Mouse (Mus musculus): ENCODE data around the gene Dnmbp. TPM values are rescaled to one million over a fixed set of nuclear protein-coding genes. Genes with fewer than 3 reads are reported as not detected.

Gene Dnmbp
- polyA plus RNA-seq, 1 experiment: not detected

GRCm38 (mm10) chr19:43919841-43920240, 20.1 kb downstream of the Dnmbp start:
- Histone ChIP-seq H3K9me3 (ENCODE audit: control insufficient read depth, low read length) (no peaks in the 10 kb centered on the region), H3K36me3 (ENCODE audit: control insufficient read depth) (no peaks in the 10 kb centered on the region), H3K4me1 (ENCODE audit: control insufficient read depth) (peaks cover 19% of the 10 kb centered on the region), H3K27me3 (ENCODE audit: control insufficient read depth) (peaks cover 9% of the 10 kb centered on the region), H3K4me3 (replicated peaks) (no peak overlapping the region)
- TF ChIP-seq GATA1 (IDR thresholded peaks at IDR 0.05; ENCODE audit: low read length) (no peak), TAL1 (IDR thresholded peaks at IDR 0.05; ENCODE audit: low read length) (no peak)

- TF ChIP-seq GATA1 (IDR thresholded peaks at IDR 0.05; ENCODE audit: low read length) (no peak), TAL1 (IDR thresholded peaks at IDR 0.05; ENCODE audit: low read length) (no peak)
- H3K4me3 ChIP-seq (replicated peaks): no peak overlapping the region
Measured at GRCm38 (mm10) chr19:43918834-43919233, 21.2 kb downstream of the Dnmbp start.

GRCm38 (mm10) chr19:43917763-43918162, 22.2 kb downstream of the Dnmbp start:
- Histone ChIP-seq H3K27me3 (ENCODE audit: control insufficient read depth) (peaks cover 9% of the 10 kb centered on the region), H3K9me3 (ENCODE audit: control insufficient read depth, low read length) (no peaks in the 10 kb centered on the region), H3K4me1 (ENCODE audit: control insufficient read depth) (peaks cover 19% of the 10 kb centered on the region), H3K4me3 (replicated peaks) (no peak overlapping the region), H3K36me3 (ENCODE audit: control insufficient read depth) (no peaks in the 10 kb centered on the region)
- TF ChIP-seq GATA1 (IDR thresholded peaks at IDR 0.05; ENCODE audit: low read length) (no peak), TAL1 (IDR thresholded peaks at IDR 0.05; ENCODE audit: low read length) (no peak)

More at GRCm38 (mm10) chr19:43918834-43919233, 21.2 kb downstream of the Dnmbp start:
- peaks cover 9% of the 10 kb centered on the region for H3K27me3 ChIP-seq (ENCODE audit: control insufficient read depth)
- H3K9me3 ChIP-seq (ENCODE audit: control insufficient read depth, low read length): no peaks in the 10 kb centered on the region
- H3K36me3 ChIP-seq (ENCODE audit: control insufficient read depth): no peaks in the 10 kb centered on the region
- H3K4me1 ChIP-seq (ENCODE audit: control insufficient read depth): peaks cover 19% of the 10 kb centered on the region

GRCm38 (mm10) chr19:43917406-43917691, 22.6 kb downstream of the Dnmbp start:
- Histone ChIP-seq H3K9me3 (ENCODE audit: control insufficient read depth, low read length) (no peaks in the 10 kb centered on the region), H3K4me3 (replicated peaks) (peak overlapping the region; percentile 15), H3K36me3 (ENCODE audit: control insufficient read depth) (no peaks in the 10 kb centered on the region), H3K27me3 (ENCODE audit: control insufficient read depth) (peaks cover 9% of the 10 kb centered on the region), H3K4me1 (ENCODE audit: control insufficient read depth) (peaks cover 19% of the 10 kb centered on the region)
- TF ChIP-seq TAL1 (IDR thresholded peaks at IDR 0.05; ENCODE audit: low read length) (no peak), GATA1 (IDR thresholded peaks at IDR 0.05; ENCODE audit: low read length) (no peak)

GRCm38 (mm10) chr19:43916586-43917405, 23.2 kb downstream of the Dnmbp start:
- Histone ChIP-seq H3K9me3 (ENCODE audit: control insufficient read depth, low read length) (no peaks in the 10 kb centered on the region), H3K27me3 (ENCODE audit: control insufficient read depth) (peaks cover 9% of the 10 kb centered on the region), H3K36me3 (ENCODE audit: control insufficient read depth) (no peaks in the 10 kb centered on the region), H3K4me1 (ENCODE audit: control insufficient read depth) (peaks cover 19% of the 10 kb centered on the region), H3K4me3 (replicated peaks) (peak overlapping the region; percentile 15)
- TF ChIP-seq GATA1 (IDR thresholded peaks at IDR 0.05; ENCODE audit: low read length) (no peak), TAL1 (IDR thresholded peaks at IDR 0.05; ENCODE audit: low read length) (no peak)

- TF ChIP-seq GATA1 (IDR thresholded peaks at IDR 0.05; ENCODE audit: low read length) (no peak), TAL1 (IDR thresholded peaks at IDR 0.05; ENCODE audit: low read length) (no peak)
- Histone ChIP-seq H3K27me3 (ENCODE audit: control insufficient read depth) (peaks cover under 1% of the 10 kb centered on the region; the same call in 1 of the 2 replicates), H3K4me1 (ENCODE audit: control insufficient read depth) (peaks cover 8% of the 10 kb centered on the region), H3K36me3 (ENCODE audit: control insufficient read depth) (no peaks in the 10 kb centered on the region; the same call in 1 of the 2 replicates), H3K4me3 (replicated peaks) (no peak overlapping the region), H3K9me3 (ENCODE audit: control insufficient read depth, low read length) (no peaks in the 10 kb centered on the region)
Measured at GRCm38 (mm10) chr19:43915431-43915830, 24.6 kb downstream of the Dnmbp start.

GRCm38 (mm10) chr19:43914986-43915385, 25.0 kb downstream of the Dnmbp start:
- Histone ChIP-seq H3K4me1 (ENCODE audit: control insufficient read depth) (peaks cover 6% of the 10 kb centered on the region), H3K27me3 (ENCODE audit: control insufficient read depth) (no peaks in the 10 kb centered on the region), H3K9me3 (ENCODE audit: control insufficient read depth, low read length) (no peaks in the 10 kb centered on the region), H3K4me3 (replicated peaks) (no peak overlapping the region), H3K36me3 (ENCODE audit: control insufficient read depth) (no peaks in the 10 kb centered on the region; the same call in 1 of the 2 replicates)
- TF ChIP-seq GATA1 (IDR thresholded peaks at IDR 0.05; ENCODE audit: low read length) (no peak), TAL1 (IDR thresholded peaks at IDR 0.05; ENCODE audit: low read length) (no peak)

DNA sequence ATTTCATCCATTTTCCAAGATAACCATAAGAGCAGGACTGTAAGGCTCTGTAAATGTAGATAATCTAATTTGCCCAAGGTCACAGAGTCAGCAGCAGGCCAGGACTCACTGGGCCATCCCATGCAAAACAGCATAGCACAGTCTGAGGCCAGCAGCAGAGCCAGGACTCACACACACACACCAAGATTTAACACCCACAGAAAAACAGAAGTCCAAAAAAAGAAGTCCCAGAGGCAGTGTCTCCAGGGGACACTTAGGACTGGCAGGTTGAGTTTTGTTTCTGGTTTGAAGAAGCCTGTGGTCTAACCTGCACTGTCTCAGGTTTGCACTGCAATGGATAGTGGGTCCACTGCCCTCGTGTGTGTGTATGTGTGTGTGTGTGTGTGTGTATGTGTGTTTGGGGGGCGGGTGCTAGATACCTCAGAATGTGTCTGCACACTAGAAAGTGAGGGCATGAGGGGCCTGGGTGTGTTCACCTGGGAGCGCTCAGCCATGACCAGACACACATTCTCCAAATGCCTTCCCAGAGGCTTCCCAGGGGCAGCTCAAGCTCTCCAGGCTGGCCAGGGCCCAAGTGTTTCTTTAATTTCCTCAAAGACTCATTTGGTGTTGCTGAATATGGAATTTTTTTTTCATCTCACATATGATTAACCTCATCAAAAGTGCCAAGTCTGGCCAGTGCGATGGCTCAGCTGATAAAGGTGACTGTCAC, 27.1 kb downstream of the Dnmbp start:
- H3K27me3 ChIP-seq (ENCODE audit: control insufficient read depth): no peaks in the 10 kb centered on the region
- H3K9me3 ChIP-seq (ENCODE audit: control insufficient read depth, low read length): no peaks in the 10 kb centered on the region
- TF ChIP-seq TAL1 (IDR thresholded peaks at IDR 0.05; ENCODE audit: low read length) (no peak), GATA1 (IDR thresholded peaks at IDR 0.05; ENCODE audit: low read length) (no peak)
- H3K4me1 ChIP-seq (ENCODE audit: control insufficient read depth): peaks cover 6% of the 10 kb centered on the region
- no peak overlapping the region for H3K4me3 ChIP-seq (replicated peaks)
- H3K36me3 ChIP-seq (ENCODE audit: control insufficient read depth): peaks cover 2% of the 10 kb centered on the region; the same call in 1 of the 2 replicates

GRCm38 (mm10) chr19:43906492-43906891, 33.5 kb downstream of the Dnmbp start:
- Histone ChIP-seq H3K36me3 (ENCODE audit: control insufficient read depth) (peaks cover 2% of the 10 kb centered on the region; the same call in 1 of the 2 replicates), H3K4me3 (replicated peaks) (no peak overlapping the region)
- TF ChIP-seq GATA1 (IDR thresholded peaks at IDR 0.05; ENCODE audit: low read length) (no peak), TAL1 (IDR thresholded peaks at IDR 0.05; ENCODE audit: low read length) (no peak)

More at GRCm38 (mm10) chr19:43906492-43906891, 33.5 kb downstream of the Dnmbp start:
- Histone ChIP-seq H3K9me3 (ENCODE audit: control insufficient read depth, low read length) (no peaks in the 10 kb centered on the region), H3K4me1 (ENCODE audit: control insufficient read depth) (no peaks in the 10 kb centered on the region), H3K27me3 (ENCODE audit: control insufficient read depth) (no peaks in the 10 kb centered on the region)
